In genomic region chr7:143627555-143628286, GRCm38 (mm10) we compare ENCODE assay signal across 12 mouse cellular contexts. TPM values are rescaled to one million over a fixed set of nuclear protein-coding genes. Genes with fewer than 3 reads are reported as not detected.
DNase-seq lines count a peak whose midpoint lies in the region; ATAC-seq and TF ChIP-seq lines count a peak whose summit lies in the region.
"Had no signal": no experiment of that assay in that cellular context is flagged by ENCODE, and none has a peak within 500 bp of the region (broad histone marks: within the 10 kb centered on the region; RNA-seq: fewer than 3 reads in every experiment).

No protein-coding gene starts in this region.

- TF ChIP-seq POLR2A in MEL (IDR thresholded peaks at IDR 0.05; ENCODE audit: control insufficient read depth in 1 of 2, insufficient read depth in 1 of 2, low read depth in 1 of 2, low read length in 2 of 2, poor library complexity in 1 of 2) = no peak
- TF ChIP-seq POLR2A in thymus, adult 2 months (IDR thresholded peaks at IDR 0.05; ENCODE audit: control insufficient read depth, extremely low read depth, insufficient read depth, low read length, poor library complexity) = no peak

- H3K79me2 ChIP-seq in MEL (ENCODE audit: control insufficient read depth, insufficient read depth, low read length, poor library complexity) = no peaks in the 10 kb centered on the region

- TF ChIP-seq RAD21 in MEL (IDR thresholded peaks at IDR 0.05; ENCODE audit: low read depth, low read length) = no peak

- H3K9me3 ChIP-seq in kidney, embryonic 15.5 days (replicated peaks) = no peaks in the 10 kb centered on the region
- H3K9me3 ChIP-seq in MEL (replicated peaks; ENCODE audit: insufficient read depth, low read length) = no peaks in the 10 kb centered on the region
- H3K9me3 ChIP-seq in liver, embryonic 15.5 days (replicated peaks) = no peaks in the 10 kb centered on the region
- H3K9me3 ChIP-seq: hindbrain, embryonic 15.5 days; limb, embryonic 12.5 days; midbrain, embryonic 15.5 days had no signal

- 61% methylated on average over 10 of the region's 10 CpGs for WGBS in kidney, embryonic 15.5 days
- WGBS in liver, embryonic 15.5 days (ENCODE audit: insufficient replicate concordance) = 14% methylated on average over 10 of the region's 10 CpGs
- 2% methylated on average over 10 of the region's 10 CpGs for WGBS in thymus, adult 2 months

- H3K4me2 ChIP-seq in kidney, embryonic 15.5 days = no peak overlapping the region
- H3K4me2 ChIP-seq in liver, embryonic 15.5 days = peak overlapping the region; percentile 29; the same call in 1 of the 2 replicates
- H3K4me2 ChIP-seq: hindbrain, embryonic 15.5 days; limb, embryonic 12.5 days; midbrain, embryonic 15.5 days had no signal

- TF ChIP-seq EP300 in MEL (IDR thresholded peaks at IDR 0.05; ENCODE audit: low read depth in 1 of 2, low read length in 2 of 2) = no peak; a peak in 1 of 4 replicates

- ATAC-seq in kidney, embryonic 15.5 days (replicated peaks; ENCODE audit: low FRiP score) = no peak
- no peak for ATAC-seq in liver, embryonic 15.5 days (ENCODE audit: insufficient read depth)
- ATAC-seq: forebrain, embryonic 14.5 days; midbrain, embryonic 15.5 days had no signal

- H3K27ac ChIP-seq in kidney, embryonic 15.5 days = 0 out of 2 replicates have a peak overlapping the region, but pooled peaks have one; percentile 41
- peak overlapping the region; percentile 30 for H3K27ac ChIP-seq in MEL (ENCODE audit: control insufficient read depth, low read depth, low read length)
- peak overlapping the region; percentile 9; the same call in 1 of the 2 replicates for H3K27ac ChIP-seq in liver, embryonic 15.5 days (replicated peaks)
- H3K27ac ChIP-seq in thymus, adult 2 months (ENCODE audit: control insufficient read depth, insufficient read depth, low read length) = peak overlapping the region; percentile 98
- H3K27ac ChIP-seq: hindbrain, embryonic 15.5 days; limb, embryonic 12.5 days; midbrain, embryonic 15.5 days had no signal

- H3K36me3 ChIP-seq in kidney, embryonic 15.5 days = no peaks in the 10 kb centered on the region
- peaks cover 0 to 19% of the 10 kb centered on the region in 2 experiments; a peak in 2 of 4 replicates for H3K36me3 ChIP-seq in MEL (ENCODE audit: control insufficient read depth in 1 of 2, insufficient read depth in 2 of 2, low read length in 2 of 2)
- no peaks in the 10 kb centered on the region for H3K36me3 ChIP-seq in liver, embryonic 15.5 days (replicated peaks)
- H3K36me3 ChIP-seq in thymus, adult 2 months (ENCODE audit: control insufficient read depth, insufficient read depth, low read length) = no peaks in the 10 kb centered on the region
- H3K36me3 ChIP-seq: hindbrain, embryonic 15.5 days; limb, embryonic 12.5 days; midbrain, embryonic 15.5 days had no signal

- no peak for DNase-seq in kidney, adult 9 months
- peak; percentile 63 for DNase-seq in MEL (ENCODE audit: low read depth, low spot score)
- peak; percentile 31 for DNase-seq in thymus, adult 2 months
- no peak for DNase-seq in frontal cortex, postnatal 10 days (ENCODE audit: low spot score in 2 of 2)
- DNase-seq in urinary bladder, postnatal 10 days (ENCODE audit: low spot score) = no peak
- DNase-seq in frontal cortex, postnatal 36 days (ENCODE audit: low spot score in 2 of 2) = no peak

- H3K27me3 ChIP-seq in kidney, embryonic 15.5 days = no peaks in the 10 kb centered on the region
- H3K27me3 ChIP-seq in MEL (ENCODE audit: control insufficient read depth in 1 of 2, insufficient read depth in 2 of 2, low read length in 2 of 2) = no peaks in the 10 kb centered on the region
- no peaks in the 10 kb centered on the region for H3K27me3 ChIP-seq in liver, embryonic 15.5 days
- H3K27me3 ChIP-seq in thymus, adult 2 months (ENCODE audit: control insufficient read depth, insufficient read depth, low read length) = no peaks in the 10 kb centered on the region
- H3K27me3 ChIP-seq: hindbrain, embryonic 15.5 days; limb, embryonic 12.5 days; midbrain, embryonic 15.5 days had no signal

- no peak overlapping the region for H3K4me3 ChIP-seq in kidney, embryonic 15.5 days (replicated peaks)
- peak overlapping the region; percentile 19 to 31 for H3K4me3 ChIP-seq in MEL (ENCODE audit: control insufficient read depth in 1 of 2, insufficient read depth in 1 of 2, low read depth in 2 of 2, low read length in 2 of 2)
- H3K4me3 ChIP-seq in liver, embryonic 15.5 days (replicated peaks) = 0 out of 2 replicates have a peak overlapping the region, but pooled peaks have one; percentile 8
- peak overlapping the region; percentile 46 for H3K4me3 ChIP-seq in thymus, adult 2 months (ENCODE audit: control insufficient read depth, insufficient read depth, low read length)
- H3K4me3 ChIP-seq: hindbrain, embryonic 15.5 days; limb, embryonic 12.5 days; midbrain, embryonic 15.5 days had no signal

- H3K4me1 ChIP-seq in kidney, embryonic 15.5 days = no peaks in the 10 kb centered on the region
- H3K4me1 ChIP-seq in MEL (ENCODE audit: control insufficient read depth in 1 of 2, insufficient read depth in 2 of 2, low read length in 2 of 2) = peaks cover 3 to 22% of the 10 kb centered on the region in 2 experiments
- H3K4me1 ChIP-seq in liver, embryonic 15.5 days (replicated peaks) = no peaks in the 10 kb centered on the region
- peaks cover 24% of the 10 kb centered on the region for H3K4me1 ChIP-seq in thymus, adult 2 months (replicated peaks; ENCODE audit: control insufficient read depth, insufficient read depth, low read length)
- H3K4me1 ChIP-seq: hindbrain, embryonic 15.5 days; limb, embryonic 12.5 days; midbrain, embryonic 15.5 days had no signal

- TF ChIP-seq CTCF in MEL (IDR thresholded peaks at IDR 0.05 in 2 of 3, conservative IDR thresholded peaks at IDR 0.05 in 1 of 3; ENCODE audit: control insufficient read depth in 1 of 3, insufficient read depth in 1 of 3, low read depth in 2 of 3, low read length in 3 of 3, poor library complexity in 1 of 3, severe bottlenecking in 1 of 3) = no peak
- TF ChIP-seq CTCF in thymus, adult 2 months (IDR thresholded peaks at IDR 0.05; ENCODE audit: borderline replicate concordance, control insufficient read depth, extremely low read depth, insufficient read depth, low read length, poor library complexity) = no peak

- no peak overlapping the region for H3K9ac ChIP-seq in kidney, embryonic 15.5 days
- peak overlapping the region; percentile 40 for H3K9ac ChIP-seq in MEL (ENCODE audit: control insufficient read depth, low read depth, low read length, poor library complexity, severe bottlenecking)
- no peak overlapping the region for H3K9ac ChIP-seq in liver, embryonic 15.5 days
- H3K9ac ChIP-seq: hindbrain, embryonic 15.5 days; limb, embryonic 12.5 days; midbrain, embryonic 15.5 days had no signal

TF ChIP-seq in MEL, 35 proteins besides CTCF, POLR2A, EP300 and RAD21 (continues in another document):
- TF ChIP-seq CHD1 (IDR thresholded peaks at IDR 0.05; ENCODE audit: low read depth, low read length) (no peak), UBTF (IDR thresholded peaks at IDR 0.05; ENCODE audit: borderline replicate concordance, insufficient read depth, low read depth, low read length) (no peak), KAT2A (conservative IDR thresholded peaks at IDR 0.05; ENCODE audit: low read depth, low read length) (no peak), ZC3H11A (IDR thresholded peaks at IDR 0.05; ENCODE audit: low read depth, low read length) (no peak), ZMIZ1 (IDR thresholded peaks at IDR 0.05; ENCODE audit: low read depth, low read length) (no peak), MAX (IDR thresholded peaks at IDR 0.05; ENCODE audit: low read length) (no peak), SIN3A (IDR thresholded peaks at IDR 0.05; ENCODE audit: low read length) (no peak), TBP (IDR thresholded peaks at IDR 0.05; ENCODE audit: low read depth, low read length) (0 out of 2 replicates have a peak, but pooled peaks have one; percentile 39), JUND (IDR thresholded peaks at IDR 0.05; ENCODE audit: low read depth, low read length) (no peak), RCOR1 (IDR thresholded peaks at IDR 0.05; ENCODE audit: low read depth, low read length) (no peak), E2F4 (IDR thresholded peaks at IDR 0.05; ENCODE audit: borderline replicate concordance, low read depth, low read length) (no peak), TCF12 (IDR thresholded peaks at IDR 0.05; ENCODE audit: low read depth, low read length) (0 out of 2 replicates have a peak, but pooled peaks have one; percentile 8), ZNF384 (IDR thresholded peaks at IDR 0.05; ENCODE audit: low read depth, low read length) (peak; percentile 96)

RNA-seq across cellular contexts. Expression of gene Tnfrsf26, which starts 0.8 kb away (rescaled TPM):
- polyA plus RNA-seq in kidney, embryonic 15.5 days (2015; fragmentation: Nextera tagmentation; extraction: Ambion mirVana) = 0.54 and 0.65 TPM in 2 replicates
- total RNA-seq in MEL (2012; rRNA removed) = 0.42 and 0.52 TPM in 2 replicates
- polyA plus RNA-seq in MEL (2012; ENCODE audit: insufficient read depth in 1 of 2, insufficient read length in 2 of 2, low read depth in 1 of 2, low replicate concordance in 2 of 2, missing spikeins in 1 of 2) = under 1 TPM in 1 of 2 experiments, not detected in 1; 0.50 TPM
- 1.2 and 1.3 TPM in 2 replicates for polyA plus RNA-seq in liver, embryonic 15.5 days (2015; fragmentation: Nextera tagmentation; extraction: Ambion mirVana)
- polyA plus RNA-seq in thymus, adult 2 months (2012; rRNA removed) = 6.4 and 7.4 TPM in 2 replicates

RNA-seq across cellular contexts. Expression of gene Tnfrsf22, which starts 21.7 kb away (rescaled TPM):
- polyA plus RNA-seq in kidney, embryonic 15.5 days (2015; fragmentation: Nextera tagmentation; extraction: Ambion mirVana) = 10.6 and 12.1 TPM in 2 replicates
- total RNA-seq in MEL (2012; rRNA removed) = 0.10 and 0.23 TPM in 2 replicates
- 1 to 10 TPM in 1 of 2 experiments, not detected in 1; 1.1 TPM for polyA plus RNA-seq in MEL (2012; ENCODE audit: insufficient read depth in 1 of 2, insufficient read length in 2 of 2, low read depth in 1 of 2, low replicate concordance in 2 of 2, missing spikeins in 1 of 2)
- 0.43 and 0.58 TPM in 2 replicates for polyA plus RNA-seq in liver, embryonic 15.5 days (2015; fragmentation: Nextera tagmentation; extraction: Ambion mirVana)
- polyA plus RNA-seq in thymus, adult 2 months (2012; rRNA removed) = 4.8 and 4.9 TPM in 2 replicates

RNA-seq across cellular contexts. Expression of gene Cars, which starts 27.8 kb away (rescaled TPM):
- polyA plus RNA-seq in kidney, embryonic 15.5 days (2015; fragmentation: Nextera tagmentation; extraction: Ambion mirVana) = 62.3 and 62.9 TPM in 2 replicates
- 40.8 and 62.2 TPM in 2 replicates for total RNA-seq in MEL (2012; rRNA removed)
- 10 to 100 TPM in 1 of 2 experiments, not detected in 1; 73.5 TPM for polyA plus RNA-seq in MEL (2012; ENCODE audit: insufficient read depth in 1 of 2, insufficient read length in 2 of 2, low read depth in 1 of 2, low replicate concordance in 2 of 2, missing spikeins in 1 of 2)
- polyA plus RNA-seq in liver, embryonic 15.5 days (2015; fragmentation: Nextera tagmentation; extraction: Ambion mirVana) = 53.1 and 60.5 TPM in 2 replicates
- polyA plus RNA-seq in thymus, adult 2 months (2012; rRNA removed) = 22.7 and 24.5 TPM in 2 replicates

RNA-seq across cellular contexts. Expression of gene Tnfrsf23, which starts 58.0 kb away (rescaled TPM):
- 2.0 and 2.8 TPM in 2 replicates for polyA plus RNA-seq in kidney, embryonic 15.5 days (2015; fragmentation: Nextera tagmentation; extraction: Ambion mirVana)
- not detected in 2 replicates for total RNA-seq in MEL (2012; rRNA removed)
- polyA plus RNA-seq in MEL (2012; ENCODE audit: insufficient read depth in 1 of 2, insufficient read length in 2 of 2, low read depth in 1 of 2, low replicate concordance in 2 of 2, missing spikeins in 1 of 2) = not detected
- polyA plus RNA-seq in liver, embryonic 15.5 days (2015; fragmentation: Nextera tagmentation; extraction: Ambion mirVana) = 0.35 and 0.39 TPM in 2 replicates
- polyA plus RNA-seq in thymus, adult 2 months (2012; rRNA removed) = 3.5 and 4.8 TPM in 2 replicates

Comparison
In these comparisons a context has a peak if more than half of its experiments do, and no peak if none do; other contexts are left out.
1. H3K27ac ChIP-seq: peak in every context shown above with its lines; median percentile 98 in thymus, adult 2 months; 41 in kidney, embryonic 15.5 days; 30 in MEL; 9 in liver, embryonic 15.5 days.
2. DNase-seq: peak in MEL (single experiment) and thymus, adult 2 months (single experiment); none in kidney, adult 9 months (single experiment), frontal cortex, postnatal 10 days (0 of 2), urinary bladder, postnatal 10 days (single experiment) and frontal cortex, postnatal 36 days (0 of 2).